Mouse (Mus musculus) myocyte (in vitro differentiated cells): ENCODE data around the gene Ccdc51. TPM values are rescaled to one million over a fixed set of nuclear protein-coding genes. Genes with fewer than 3 reads are reported as not detected.

Experiments used
- H3K27me3 ChIP-seq: one replicate; pipeline ENCODE4 v1.6.1; 2011; ENCODE audit not compliant: control insufficient read depth, insufficient read depth, insufficient read length
- H3K36me3 ChIP-seq: one replicate; pipeline ENCODE4 v1.6.1; 2011; ENCODE audit not compliant: control insufficient read depth, insufficient read depth
- H3K4me2 ChIP-seq: one replicate; pipeline ENCODE4 v1.6.1; 2011; ENCODE audit warnings: low read depth, control low read depth
- H3K4me3 ChIP-seq: one replicate; pipeline ENCODE4 v1.5.1; 2011; ENCODE audit warnings: mild to moderate bottlenecking, control low read depth, moderate library complexity
- H3K79me2 ChIP-seq: one replicate; pipeline ENCODE4 v1.6.1; 2011; ENCODE audit not compliant: control insufficient read depth, insufficient read depth
- H3ac ChIP-seq: one replicate; pipeline ENCODE4 v1.6.1; 2011; ENCODE audit not compliant: control insufficient read depth, insufficient read length
- CEBPB ChIP-seq: IDR thresholded peaks from 2 replicates; pipeline ENCODE4 v1.6.1; 2011; ENCODE audit warnings: mild to moderate bottlenecking, moderate library complexity; ENCODE audit not compliant: poor library complexity, insufficient read depth, severe bottlenecking
- E2F4 ChIP-seq: IDR thresholded peaks from one replicate; pipeline ENCODE4 v1.6.1; 2011; ENCODE audit warnings: mild to moderate bottlenecking, control low read depth, moderate library complexity; ENCODE audit not compliant: insufficient read depth
- MAX ChIP-seq: IDR thresholded peaks from one replicate; pipeline ENCODE4 v1.6.1; 2011; ENCODE audit warnings: low read depth, mild to moderate bottlenecking, control low read depth
- MYOD1 ChIP-seq, 3 experiments: IDR thresholded peaks; one replicate each; pipeline ENCODE4 v1.6.1; 2011; ENCODE audit warnings: control low read depth in 2 of 3, low read depth in 2 of 3, mild to moderate bottlenecking in 2 of 3, moderate library complexity in 1 of 3; ENCODE audit not compliant: insufficient read length in 2 of 3, control insufficient read depth in 1 of 3
- MYOG ChIP-seq, 3 experiments: IDR thresholded peaks; one replicate each; pipeline ENCODE4 v1.6.1; 2011; ENCODE audit warnings: control low read depth in 2 of 3, low read depth in 2 of 3, mild to moderate bottlenecking in 2 of 3; ENCODE audit not compliant: insufficient read length in 2 of 3, control insufficient read depth in 1 of 3, insufficient read depth in 1 of 3
- POLR2A ChIP-seq: IDR thresholded peaks from one replicate; pipeline ENCODE4 v1.6.1; 2011; ENCODE audit warnings: low read depth, mild to moderate bottlenecking, control low read depth, moderate library complexity; ENCODE audit not compliant: insufficient read length
- POLR2AphosphoS2 ChIP-seq: IDR thresholded peaks from one replicate; pipeline ENCODE4 v1.6.1; 2011; ENCODE audit warnings: low read depth, control low read depth; ENCODE audit not compliant: insufficient read length
- REST ChIP-seq: IDR thresholded peaks from one replicate; pipeline ENCODE4 v1.6.1; 2011; ENCODE audit warnings: mild to moderate bottlenecking, control low read depth, moderate library complexity; ENCODE audit not compliant: insufficient read depth, insufficient read length
- SRF ChIP-seq: IDR thresholded peaks from one replicate; pipeline ENCODE4 v1.6.1; 2011; ENCODE audit warnings: low read depth; ENCODE audit not compliant: control insufficient read depth, insufficient read length
- TCF12 ChIP-seq: IDR thresholded peaks from one replicate; pipeline ENCODE4 v1.6.1; 2011; ENCODE audit warnings: mild to moderate bottlenecking, control low read depth; ENCODE audit not compliant: poor library complexity, insufficient read depth, severe bottlenecking
- TCF3 ChIP-seq: IDR thresholded peaks from one replicate; pipeline ENCODE4 v1.6.1; 2011; ENCODE audit warnings: low read depth, control low read depth; ENCODE audit not compliant: insufficient read length
- USF1 ChIP-seq: IDR thresholded peaks from one replicate; pipeline ENCODE4 v1.6.1; 2011; ENCODE audit warnings: low read depth, mild to moderate bottlenecking, control low read depth, moderate library complexity
- polyA plus RNA-seq: library from polyadenylated mRNA; unstranded; fragments of >200 nt; fragmentation: generic; extraction: Trizol; gene quantifications from one replicate; pipeline ENCODE4 v1.2.1, GENCODE M21; 2012; ENCODE audit warnings: missing spikeins

Gene Ccdc51
- polyA plus RNA-seq, 1 experiment: 13.8 TPM

DNA sequence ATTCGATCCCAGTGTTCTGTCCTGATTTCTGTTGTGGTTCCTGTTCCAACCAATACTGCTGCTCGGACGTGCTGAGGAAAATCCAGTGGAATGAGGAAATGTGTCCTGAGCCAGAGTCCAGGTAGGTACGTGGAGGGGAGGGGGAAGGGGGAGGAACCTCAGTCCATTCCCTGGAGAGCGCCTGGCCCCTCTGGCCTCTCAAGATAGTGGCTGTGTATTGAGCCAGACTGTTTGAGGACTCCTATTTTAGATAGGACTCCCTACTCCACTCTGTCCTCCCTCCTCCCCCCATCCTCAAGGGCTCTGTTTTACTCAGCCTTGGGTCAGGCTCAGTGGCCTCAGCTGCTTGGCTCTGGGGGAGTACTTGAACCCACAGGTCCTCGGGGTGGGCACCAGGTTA is 41.4 kb upstream of the Ccdc51 start:
- Histone ChIP-seq H3K4me2 (no peak overlapping the region), H3K27me3 (no peaks in the 10 kb centered on the region), H3K79me2 (peaks cover 16% of the 10 kb centered on the region), H3K4me3 (no peak overlapping the region), H3K36me3 (no peaks in the 10 kb centered on the region), H3ac (no peak overlapping the region)
- TF ChIP-seq POLR2A: no peak

DNA sequence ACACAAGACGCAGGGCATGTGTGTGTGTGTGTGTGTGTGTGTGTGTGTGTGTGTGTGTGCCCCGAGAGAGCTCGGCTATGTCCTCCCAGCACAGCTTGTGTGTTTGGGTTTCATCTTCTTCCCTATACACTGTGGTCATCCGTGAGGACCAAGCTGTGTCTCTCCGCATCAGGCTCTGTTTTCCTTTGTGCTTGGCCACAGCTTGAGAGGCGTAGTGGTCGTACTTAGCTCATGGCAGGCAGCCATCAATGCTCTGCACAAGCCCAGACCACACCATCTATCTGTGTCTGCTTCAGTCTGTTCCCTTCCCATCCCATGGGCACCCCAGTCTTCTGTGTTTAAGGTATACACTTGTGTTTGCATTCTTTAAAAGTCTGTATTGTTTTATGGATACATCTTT is 40.9 kb upstream of the Ccdc51 start:
- no peak for TF ChIP-seq USF1
- no peak for TF ChIP-seq MYOG (IDR thresholded peaks at IDR 0.05; ENCODE audit: control insufficient read depth in 1 of 3, insufficient read depth in 1 of 3, insufficient read length in 2 of 3, low read depth in 2 of 3)
- TF ChIP-seq POLR2A: no peak
- no peak for TF ChIP-seq TCF3
- no peak for TF ChIP-seq CEBPB
- TF ChIP-seq E2F4: no peak
- Histone ChIP-seq H3K79me2 (peaks cover 16% of the 10 kb centered on the region), H3K4me2 (no peak overlapping the region), H3K4me3 (no peak overlapping the region), H3K27me3 (no peaks in the 10 kb centered on the region), H3K36me3 (no peaks in the 10 kb centered on the region), H3ac (no peak overlapping the region)

DNA sequence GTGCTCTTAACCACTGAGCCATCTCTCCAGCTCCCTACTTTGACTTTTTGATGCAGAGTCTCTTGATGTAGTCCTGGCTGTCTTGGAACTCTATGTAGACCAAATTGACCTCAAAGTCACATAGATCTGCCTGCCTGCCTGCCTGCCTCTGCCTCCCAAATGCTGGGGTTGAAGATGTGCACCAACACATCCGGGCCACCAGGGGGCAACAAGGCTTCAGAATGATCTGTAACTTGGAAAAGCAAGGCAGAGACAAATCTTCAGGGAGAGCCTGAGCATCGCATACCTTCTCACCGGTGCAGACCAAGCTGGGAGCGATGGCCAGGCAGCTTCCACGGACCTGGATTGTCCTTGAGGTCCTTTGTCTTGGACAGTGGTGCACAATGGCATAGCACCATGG is 36.0 kb upstream of the Ccdc51 start:
- Histone ChIP-seq H3ac (no peak overlapping the region), H3K4me3 (no peak overlapping the region), H3K27me3 (no peaks in the 10 kb centered on the region), H3K4me2 (no peak overlapping the region), H3K36me3 (no peaks in the 10 kb centered on the region), H3K79me2 (no peaks in the 10 kb centered on the region)
- no peak for TF ChIP-seq CEBPB
- TF ChIP-seq SRF: no peak
- no peak for TF ChIP-seq E2F4
- TF ChIP-seq TCF3: no peak
- TF ChIP-seq TCF12: no peak
- no peak for TF ChIP-seq POLR2A
- no peak for TF ChIP-seq MYOG (IDR thresholded peaks at IDR 0.05; ENCODE audit: control insufficient read depth in 1 of 3, insufficient read depth in 1 of 3, insufficient read length in 2 of 3, low read depth in 2 of 3)
- TF ChIP-seq USF1: no peak
- no peak for TF ChIP-seq POLR2AphosphoS2

DNA sequence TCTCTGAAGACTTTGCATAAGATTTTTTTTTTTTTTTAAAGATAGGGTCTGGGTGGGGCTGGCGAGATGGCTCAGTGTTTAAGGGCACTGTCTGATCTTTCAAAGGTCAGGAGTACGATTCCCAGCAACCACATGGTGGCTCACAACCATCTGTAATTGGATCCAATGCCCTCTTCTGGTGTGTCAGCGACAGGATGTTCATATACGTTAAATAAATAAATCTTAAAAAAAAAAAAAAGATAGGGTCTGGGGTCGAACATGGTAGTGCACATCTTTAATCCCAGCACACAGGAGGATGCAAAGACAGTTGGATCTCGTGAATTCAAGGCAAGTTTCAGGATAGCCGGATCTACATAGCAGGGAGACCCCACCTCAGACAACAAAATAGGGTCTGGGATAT is 33.0 kb upstream of the Ccdc51 start:
- Histone ChIP-seq H3ac (no peak overlapping the region), H3K36me3 (no peaks in the 10 kb centered on the region), H3K4me3 (no peak overlapping the region), H3K4me2 (no peak overlapping the region), H3K27me3 (no peaks in the 10 kb centered on the region), H3K79me2 (no peaks in the 10 kb centered on the region)
- TF ChIP-seq TCF12 (no peak), POLR2A (no peak)

DNA sequence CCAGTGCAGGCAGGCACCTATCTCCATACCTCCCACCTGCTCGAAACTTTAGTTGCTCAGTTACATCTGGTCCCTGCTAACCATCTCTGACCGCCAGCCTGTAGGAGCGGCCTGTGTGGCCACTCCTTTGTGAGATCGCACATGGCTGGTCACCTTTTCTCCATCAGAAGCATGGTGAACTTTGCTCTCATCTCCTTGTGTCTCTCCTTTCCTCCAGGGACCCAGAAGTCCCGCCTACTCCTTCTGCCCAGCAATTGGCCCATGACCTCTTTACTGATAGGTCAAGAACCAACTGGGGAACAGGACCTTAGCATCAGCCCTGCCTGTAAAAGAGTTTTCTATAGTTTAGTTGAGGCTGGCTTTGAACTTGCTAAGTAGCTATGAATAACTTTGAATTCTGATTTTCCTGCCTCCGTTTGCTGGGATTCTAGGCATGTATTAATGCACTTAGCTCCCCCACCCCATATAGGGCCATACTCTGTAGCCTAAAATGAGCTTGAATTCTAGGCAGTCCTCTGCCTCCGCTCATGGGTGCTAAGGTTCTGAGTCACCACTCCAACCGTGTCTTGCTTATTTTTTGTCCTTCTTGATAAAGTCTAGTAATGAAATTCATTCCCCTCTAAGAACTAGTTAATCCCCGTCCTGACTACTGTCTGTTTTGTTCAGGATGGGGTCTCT is 32.2 kb upstream of the Ccdc51 start:
- TF ChIP-seq TCF12: no peak
- TF ChIP-seq POLR2A: no peak
- TF ChIP-seq E2F4: no peak
- TF ChIP-seq MYOD1 (IDR thresholded peaks at IDR 0.05; ENCODE audit: control insufficient read depth in 1 of 3, insufficient read length in 2 of 3, low read depth in 2 of 3): no peak
- TF ChIP-seq SRF: no peak
- no peak for TF ChIP-seq MAX
- no peak for TF ChIP-seq USF1
- TF ChIP-seq REST: no peak
- H3K79me2 ChIP-seq: no peaks in the 10 kb centered on the region
- no peaks in the 10 kb centered on the region for H3K36me3 ChIP-seq
- no peak overlapping the region for H3K4me2 ChIP-seq
- H3K27me3 ChIP-seq: no peaks in the 10 kb centered on the region
- no peak overlapping the region for H3ac ChIP-seq
- no peak overlapping the region for H3K4me3 ChIP-seq

DNA sequence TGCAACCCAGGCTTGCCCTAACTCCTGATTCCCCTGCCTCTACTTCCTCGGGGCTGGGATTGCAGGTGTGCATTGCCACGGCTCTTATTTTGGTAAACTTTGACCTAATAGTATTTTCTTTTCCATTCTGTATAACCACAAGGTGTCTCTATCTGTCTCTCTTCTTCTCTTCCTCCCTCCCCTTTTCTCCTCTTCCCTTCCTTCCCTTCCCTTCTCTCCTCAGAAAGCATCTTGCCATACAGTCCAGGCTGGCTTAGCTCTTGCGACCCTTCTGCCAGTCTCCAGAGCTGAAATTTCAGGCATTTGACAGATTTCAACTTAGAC is 31.7 kb upstream of the Ccdc51 start:
- Histone ChIP-seq H3K27me3 (no peaks in the 10 kb centered on the region), H3K36me3 (no peaks in the 10 kb centered on the region), H3K79me2 (no peaks in the 10 kb centered on the region), H3K4me3 (no peak overlapping the region), H3K4me2 (no peak overlapping the region), H3ac (no peak overlapping the region)
- TF ChIP-seq MYOG (IDR thresholded peaks at IDR 0.05; ENCODE audit: control insufficient read depth in 1 of 3, insufficient read depth in 1 of 3, insufficient read length in 2 of 3, low read depth in 2 of 3) (no peak), POLR2AphosphoS2 (no peak), TCF3 (no peak), USF1 (no peak), REST (no peak), POLR2A (no peak), CEBPB (no peak), TCF12 (no peak)
